Mouse (Mus musculus): ENCODE data around the gene Mrtfa. TPM values are rescaled to one million over a fixed set of nuclear protein-coding genes. Genes with fewer than 3 reads are reported as not detected.

The Mrtfa gene
- polyA plus RNA-seq, 1 experiment = 80.0 TPM

GRCm38 (mm10) chr15:81191303-81191702, 746 bp upstream of the Mrtfa start:
- TF ChIP-seq POLR2A (IDR thresholded peaks at IDR 0.05; ENCODE audit: low read depth, low read length) = no peak
- no peak for TF ChIP-seq CTCF (IDR thresholded peaks at IDR 0.05; ENCODE audit: extremely low read depth, insufficient read depth, insufficient read length, insufficient replicate concordance)
- Histone ChIP-seq H3K36me3 (ENCODE audit: control insufficient read depth, insufficient read depth, low read length) (peaks cover 2% of the 10 kb centered on the region), H3K27ac (ENCODE audit: insufficient read depth, low read length) (peak overlapping the region; percentile 78), H3K4me1 (ENCODE audit: control insufficient read depth, insufficient read depth, insufficient read length) (peaks cover 4% of the 10 kb centered on the region), H3K27me3 (ENCODE audit: control insufficient read depth, insufficient read depth, low read length) (no peaks in the 10 kb centered on the region), H3K4me3 (ENCODE audit: extremely low read depth, insufficient read depth, insufficient read length) (peak overlapping the region; percentile 70)
- DNase-seq (ENCODE audit: low read depth in 1 of 2, low spot score in 2 of 2) = no peak
- 25% methylated on average over 9 of the region's 9 CpGs for WGBS

- H3K27me3 ChIP-seq (ENCODE audit: control insufficient read depth, insufficient read depth, low read length) = no peaks in the 10 kb centered on the region
- H3K27ac ChIP-seq (ENCODE audit: insufficient read depth, low read length) = peak overlapping the region; percentile 34; the same call in 1 of the 2 replicates
- TF ChIP-seq POLR2A (IDR thresholded peaks at IDR 0.05; ENCODE audit: low read depth, low read length) = no peak
- no peak for TF ChIP-seq CTCF (IDR thresholded peaks at IDR 0.05; ENCODE audit: extremely low read depth, insufficient read depth, insufficient read length, insufficient replicate concordance)
- DNase-seq (ENCODE audit: low read depth in 1 of 2, low spot score in 2 of 2) = no peak
- under 1% methylated on average over 44 of the region's 46 CpGs for WGBS
- peak overlapping the region; percentile 90 for H3K4me3 ChIP-seq (ENCODE audit: extremely low read depth, insufficient read depth, insufficient read length)
- no peaks in the 10 kb centered on the region; the same call in 1 of the 2 replicates for H3K4me1 ChIP-seq (ENCODE audit: control insufficient read depth, insufficient read depth, insufficient read length)
- peaks cover 2% of the 10 kb centered on the region for H3K36me3 ChIP-seq (ENCODE audit: control insufficient read depth, insufficient read depth, low read length)
Measured at GRCm38 (mm10) chr15:81190011-81190629, 437 bp downstream of the Mrtfa start.

GRCm38 (mm10) chr15:81189061-81189460, 1.5 kb downstream of the Mrtfa start:
- H3K36me3 ChIP-seq (ENCODE audit: control insufficient read depth, insufficient read depth, low read length) = peaks cover 2% of the 10 kb centered on the region
- no peaks in the 10 kb centered on the region for H3K27me3 ChIP-seq (ENCODE audit: control insufficient read depth, insufficient read depth, low read length)
- TF ChIP-seq POLR2A (IDR thresholded peaks at IDR 0.05; ENCODE audit: low read depth, low read length) (no peak), CTCF (IDR thresholded peaks at IDR 0.05; ENCODE audit: extremely low read depth, insufficient read depth, insufficient read length, insufficient replicate concordance) (no peak)
- H3K4me3 ChIP-seq (ENCODE audit: extremely low read depth, insufficient read depth, insufficient read length) = no peak overlapping the region
- H3K27ac ChIP-seq (ENCODE audit: insufficient read depth, low read length) = no peak overlapping the region
- no peaks in the 10 kb centered on the region; the same call in 1 of the 2 replicates for H3K4me1 ChIP-seq (ENCODE audit: control insufficient read depth, insufficient read depth, insufficient read length)
- no peak for DNase-seq (ENCODE audit: low read depth in 1 of 2, low spot score in 2 of 2)
- WGBS = 90% methylated on average over 2 of the region's 2 CpGs

- TF ChIP-seq POLR2A (IDR thresholded peaks at IDR 0.05; ENCODE audit: low read depth, low read length) = no peak
- H3K4me3 ChIP-seq (ENCODE audit: extremely low read depth, insufficient read depth, insufficient read length) = no peak overlapping the region
- no peak for DNase-seq (ENCODE audit: low read depth in 1 of 2, low spot score in 2 of 2)
- no peak overlapping the region for H3K27ac ChIP-seq (ENCODE audit: insufficient read depth, low read length)
- WGBS = 69% methylated on average over 1 of the region's 1 CpGs
- H3K27me3 ChIP-seq (ENCODE audit: control insufficient read depth, insufficient read depth, low read length) = no peaks in the 10 kb centered on the region
- peaks cover 2% of the 10 kb centered on the region for H3K36me3 ChIP-seq (ENCODE audit: control insufficient read depth, insufficient read depth, low read length)
- H3K4me1 ChIP-seq (ENCODE audit: control insufficient read depth, insufficient read depth, insufficient read length) = no peaks in the 10 kb centered on the region; the same call in 1 of the 2 replicates
Measured at GRCm38 (mm10) chr15:81184913-81185312, 5.6 kb downstream of the Mrtfa start.

- no peak for DNase-seq (ENCODE audit: low read depth in 1 of 2, low spot score in 2 of 2)
- Histone ChIP-seq H3K36me3 (ENCODE audit: control insufficient read depth, insufficient read depth, low read length) (no peaks in the 10 kb centered on the region), H3K27ac (ENCODE audit: insufficient read depth, low read length) (no peak overlapping the region), H3K27me3 (ENCODE audit: control insufficient read depth, insufficient read depth, low read length) (no peaks in the 10 kb centered on the region), H3K4me3 (ENCODE audit: extremely low read depth, insufficient read depth, insufficient read length) (no peak overlapping the region), H3K4me1 (ENCODE audit: control insufficient read depth, insufficient read depth, insufficient read length) (no peaks in the 10 kb centered on the region)
- no peak for TF ChIP-seq CTCF (IDR thresholded peaks at IDR 0.05; ENCODE audit: extremely low read depth, insufficient read depth, insufficient read length, insufficient replicate concordance)
- no peak for TF ChIP-seq POLR2A (IDR thresholded peaks at IDR 0.05; ENCODE audit: low read depth, low read length)
- WGBS = 60% methylated on average over 2 of the region's 2 CpGs
Measured at GRCm38 (mm10) chr15:81181233-81181632, 9.3 kb downstream of the Mrtfa start.

GRCm38 (mm10) chr15:81179523-81179922, 11.0 kb downstream of the Mrtfa start:
- no peaks in the 10 kb centered on the region for H3K27me3 ChIP-seq (ENCODE audit: control insufficient read depth, insufficient read depth, low read length)
- no peak overlapping the region for H3K4me3 ChIP-seq (ENCODE audit: extremely low read depth, insufficient read depth, insufficient read length)
- H3K27ac ChIP-seq (ENCODE audit: insufficient read depth, low read length) = no peak overlapping the region
- 84% methylated on average over 2 of the region's 2 CpGs for WGBS
- H3K4me1 ChIP-seq (ENCODE audit: control insufficient read depth, insufficient read depth, insufficient read length) = no peaks in the 10 kb centered on the region
- H3K36me3 ChIP-seq (ENCODE audit: control insufficient read depth, insufficient read depth, low read length) = no peaks in the 10 kb centered on the region
- DNase-seq (ENCODE audit: low read depth in 1 of 2, low spot score in 2 of 2) = no peak
- TF ChIP-seq CTCF (IDR thresholded peaks at IDR 0.05; ENCODE audit: extremely low read depth, insufficient read depth, insufficient read length, insufficient replicate concordance) (no peak), POLR2A (IDR thresholded peaks at IDR 0.05; ENCODE audit: low read depth, low read length) (no peak)

GRCm38 (mm10) chr15:81178703-81179102, 11.9 kb downstream of the Mrtfa start:
- no peak overlapping the region for H3K4me3 ChIP-seq (ENCODE audit: extremely low read depth, insufficient read depth, insufficient read length)
- no peak overlapping the region for H3K27ac ChIP-seq (ENCODE audit: insufficient read depth, low read length)
- 77% methylated on average over 11 of the region's 11 CpGs for WGBS
- no peaks in the 10 kb centered on the region for H3K27me3 ChIP-seq (ENCODE audit: control insufficient read depth, insufficient read depth, low read length)
- TF ChIP-seq CTCF (IDR thresholded peaks at IDR 0.05; ENCODE audit: extremely low read depth, insufficient read depth, insufficient read length, insufficient replicate concordance) = no peak
- no peak for TF ChIP-seq POLR2A (IDR thresholded peaks at IDR 0.05; ENCODE audit: low read depth, low read length)
- no peak for DNase-seq (ENCODE audit: low read depth in 1 of 2, low spot score in 2 of 2)
- no peaks in the 10 kb centered on the region for H3K4me1 ChIP-seq (ENCODE audit: control insufficient read depth, insufficient read depth, insufficient read length)
- H3K36me3 ChIP-seq (ENCODE audit: control insufficient read depth, insufficient read depth, low read length) = no peaks in the 10 kb centered on the region
